Mouse (Mus musculus): Measurements from ENCODE around the gene Stxbp6. TPM values are rescaled to one million over a fixed set of nuclear protein-coding genes. Genes with fewer than 3 reads are reported as not detected.
"Not testable (repeated sequence)": the region's sequence is repeated elsewhere in the genome, so short reads cannot be mapped to it uniquely, and the experiment has no call there.

The Stxbp6 gene
- total RNA-seq (2021) = 10 to 100 TPM; 52.2 to 67.1 TPM

GRCm38 (mm10) chr12:45074611-45075342 is at the start of gene Stxbp6:
Stxbp6 (minus strand) TSS chr12:45074709.
- intact Hi-C loops (cut with DNase I) = loop anchor here (2.0 to 5.0 kb wide), 2 partner anchors 62 to 98 kb away; no protein-coding TSS in a partner anchor
- DNase-seq (ENCODE audit: low spot score in 2 of 2) = peak; percentile 65 to 79

- intact Hi-C loops (cut with DNase I); DNase-seq (ENCODE audit: low spot score in 2 of 2): not testable (repeated sequence)
Measured at GRCm38 (mm10) chr12:45102954-45103353, 28.4 kb upstream of the Stxbp6 start.

- no peak for DNase-seq (ENCODE audit: low spot score in 2 of 2)
- intact Hi-C loops (cut with DNase I) = no loop called here
Measured at GRCm38 (mm10) chr12:45093732-45094131, 19.2 kb upstream of the Stxbp6 start.

GRCm38 (mm10) chr12:45092444-45092843 is 17.9 kb upstream of the Stxbp6 start:
- DNase-seq (ENCODE audit: low spot score in 2 of 2) = no peak
- intact Hi-C loops (cut with DNase I) = no loop called here

- no peak for DNase-seq (ENCODE audit: low spot score in 2 of 2)
- intact Hi-C loops (cut with DNase I) = no loop called here
Measured at GRCm38 (mm10) chr12:45083145-45083475, 8.6 kb upstream of the Stxbp6 start.

GRCm38 (mm10) chr12:45082379-45083144 is 8.1 kb upstream of the Stxbp6 start:
- DNase-seq (ENCODE audit: low spot score in 2 of 2) = no peak
- intact Hi-C loops (cut with DNase I) = no loop called here

- intact Hi-C loops (cut with DNase I) = no loop called here
- no peak for DNase-seq (ENCODE audit: low spot score in 2 of 2)
Measured at GRCm38 (mm10) chr12:45081617-45082016, 7.1 kb upstream of the Stxbp6 start.

- no peak for DNase-seq (ENCODE audit: low spot score in 2 of 2)
Measured at GRCm38 (mm10) chr12:45080753-45081122, 6.2 kb upstream of the Stxbp6 start.

GRCm38 (mm10) chr12:45080036-45080752 is 5.7 kb upstream of the Stxbp6 start:
- intact Hi-C loops (cut with DNase I) = no loop called here
- DNase-seq (ENCODE audit: low spot score in 2 of 2) = no peak

More at GRCm38 (mm10) chr12:45080753-45081122, 6.2 kb upstream of the Stxbp6 start:
- intact Hi-C loops (cut with DNase I) = no loop called here

GRCm38 (mm10) chr12:45075631-45076030 is 1.1 kb upstream of the Stxbp6 start:
- no peak for DNase-seq (ENCODE audit: low spot score in 2 of 2)
- intact Hi-C loops (cut with DNase I) = loop anchor here (2.0 kb wide), 1 partner anchor 63 kb away; no protein-coding TSS in a partner anchor

GRCm38 (mm10) chr12:45074042-45074601 is 387 bp downstream of the Stxbp6 start:
- intact Hi-C loops (cut with DNase I) = loop anchor here (2.0 to 5.0 kb wide), 2 partner anchors 61 to 98 kb away; no protein-coding TSS in a partner anchor
- peak; percentile 69 to 79 for DNase-seq (ENCODE audit: low spot score in 2 of 2)

- DNase-seq (ENCODE audit: low spot score in 2 of 2) = no peak
- intact Hi-C loops (cut with DNase I) = loop anchor here (2.0 to 5.0 kb wide), 3 partner anchors 61 to 225 kb away; no protein-coding TSS in a partner anchor
Measured at GRCm38 (mm10) chr12:45073331-45074041, 1.0 kb downstream of the Stxbp6 start.

GRCm38 (mm10) chr12:45072185-45072584 is 2.3 kb downstream of the Stxbp6 start:
- intact Hi-C loops (cut with DNase I) = loop anchor here (2.0 to 5.0 kb wide), 2 partner anchors 100 to 223 kb away; no protein-coding TSS in a partner anchor
- no peak for DNase-seq (ENCODE audit: low spot score in 2 of 2)

GRCm38 (mm10) chr12:45070186-45070585 is 4.3 kb downstream of the Stxbp6 start:
- intact Hi-C loops (cut with DNase I) = loop anchor here (5.0 kb wide), 1 partner anchor 102 kb away; no protein-coding TSS in a partner anchor
- no peak for DNase-seq (ENCODE audit: low spot score in 2 of 2)

- intact Hi-C loops (cut with DNase I) = no loop called here
- DNase-seq (ENCODE audit: low spot score in 2 of 2) = peak in 1 of 2 experiments; percentile 74
Measured at GRCm38 (mm10) chr12:45068145-45068754, 6.3 kb downstream of the Stxbp6 start.

GRCm38 (mm10) chr12:45067686-45068085 is 6.8 kb downstream of the Stxbp6 start:
- no peak for DNase-seq (ENCODE audit: low spot score in 2 of 2)
- intact Hi-C loops (cut with DNase I) = no loop called here

GRCm38 (mm10) chr12:45067047-45067685 is 7.3 kb downstream of the Stxbp6 start:
- DNase-seq (ENCODE audit: low spot score in 2 of 2) = peak in 1 of 2 experiments; percentile 81

GRCm38 (mm10) chr12:45063606-45064005 is 10.9 kb downstream of the Stxbp6 start:
- intact Hi-C loops (cut with DNase I) = no loop called here
- no peak for DNase-seq (ENCODE audit: low spot score in 2 of 2)

More at GRCm38 (mm10) chr12:45067047-45067685, 7.3 kb downstream of the Stxbp6 start:
- intact Hi-C loops (cut with DNase I) = no loop called here
